Mouse (Mus musculus) left cerebral cortex, adult 11 months (tissue): ENCODE measurements at regions not wholly inside any gene's neighbourhood (a gene's known extent, or its start where the extent isn't known, plus 50 kb on each side); places are given as distances from the start of the nearest gene placed in this dataset.

ENCODE experiments used
- DNase-seq: peaks from one replicate; pipeline ENCODE4 v3.0.0; 2022; ENCODE audit warnings: low spot score

GRCm38 (mm10) chr5:106392213-106392612, 65.8 kb downstream of the Barhl2 start:
- DNase-seq: no peak

- no peak for DNase-seq
Measured at GRCm38 (mm10) chr5:106386621-106387020, 71.3 kb downstream of the Barhl2 start.

DNA sequence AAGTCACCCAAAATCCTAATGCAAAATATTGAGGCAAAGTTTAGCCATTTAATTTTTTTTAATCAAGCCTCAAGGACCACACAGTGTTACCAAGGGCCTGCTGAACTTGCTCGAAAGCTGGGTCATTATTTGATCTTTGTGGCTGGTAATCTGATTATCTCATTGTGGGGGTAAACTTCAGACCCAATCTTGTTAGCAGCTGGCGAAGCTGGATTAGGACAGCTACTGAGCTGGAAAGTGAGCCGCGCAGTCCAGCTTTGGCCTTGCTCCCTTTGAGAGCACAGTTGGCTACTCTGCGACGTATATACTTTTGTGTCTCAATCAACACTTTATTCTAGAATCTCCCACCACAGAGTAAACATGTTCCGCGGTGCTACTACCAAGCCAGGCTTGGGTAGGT, 72.1 kb downstream of the Barhl2 start:
- DNase-seq: no peak

GRCm38 (mm10) chr5:106385219-106385618, 72.7 kb downstream of the Barhl2 start:
- DNase-seq: no peak

DNA sequence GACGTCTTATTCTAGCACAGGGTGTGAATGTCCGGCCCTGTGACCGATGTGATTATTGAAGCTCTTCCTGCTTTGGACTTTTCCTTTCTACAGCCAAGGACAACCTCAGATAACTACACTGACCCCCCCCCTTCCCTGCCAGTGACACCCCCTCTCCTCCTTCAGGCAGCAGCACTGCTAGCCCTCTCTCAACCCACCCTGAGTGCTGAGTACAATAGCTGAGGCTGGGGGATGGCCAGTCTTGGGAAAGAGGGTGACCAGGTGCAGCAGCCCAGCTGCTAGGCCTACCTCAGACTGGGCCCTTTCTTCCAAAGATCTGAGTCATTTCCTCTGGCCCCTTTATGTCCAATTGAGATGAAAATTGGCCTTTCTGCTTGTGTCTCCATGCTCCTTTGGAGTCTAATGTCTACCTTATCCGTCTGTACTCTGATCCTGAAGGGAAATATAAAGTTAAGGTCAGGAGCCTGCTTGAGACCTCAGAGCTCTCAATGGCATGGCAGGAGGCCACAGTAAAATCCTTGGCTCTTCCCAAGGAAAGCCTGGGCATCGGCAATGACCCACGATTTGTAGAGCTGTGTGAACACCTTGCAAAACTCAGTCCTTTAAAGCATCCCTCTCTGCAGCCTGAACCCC, 73.7 kb downstream of the Barhl2 start:
- no peak for DNase-seq

DNA sequence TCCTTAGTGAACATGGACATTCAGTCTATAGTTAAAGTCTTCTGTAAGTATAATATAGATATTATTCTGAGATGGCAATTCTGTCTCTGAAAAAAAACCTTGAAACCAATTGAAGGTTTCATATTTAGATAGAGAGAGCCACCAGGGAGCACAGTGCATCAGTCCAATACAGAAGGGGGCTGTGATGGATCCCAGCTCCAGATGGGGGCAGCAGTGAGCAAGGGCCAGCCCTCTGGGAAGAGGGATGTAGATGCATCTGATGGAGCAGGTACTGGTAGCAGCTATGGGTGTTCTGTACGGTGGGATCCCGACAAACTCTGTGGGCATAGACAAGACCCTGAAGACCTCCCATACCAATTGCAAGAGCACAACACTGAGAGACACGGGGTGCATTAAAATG, 76.0 kb downstream of the Barhl2 start:
- DNase-seq: no peak

DNA sequence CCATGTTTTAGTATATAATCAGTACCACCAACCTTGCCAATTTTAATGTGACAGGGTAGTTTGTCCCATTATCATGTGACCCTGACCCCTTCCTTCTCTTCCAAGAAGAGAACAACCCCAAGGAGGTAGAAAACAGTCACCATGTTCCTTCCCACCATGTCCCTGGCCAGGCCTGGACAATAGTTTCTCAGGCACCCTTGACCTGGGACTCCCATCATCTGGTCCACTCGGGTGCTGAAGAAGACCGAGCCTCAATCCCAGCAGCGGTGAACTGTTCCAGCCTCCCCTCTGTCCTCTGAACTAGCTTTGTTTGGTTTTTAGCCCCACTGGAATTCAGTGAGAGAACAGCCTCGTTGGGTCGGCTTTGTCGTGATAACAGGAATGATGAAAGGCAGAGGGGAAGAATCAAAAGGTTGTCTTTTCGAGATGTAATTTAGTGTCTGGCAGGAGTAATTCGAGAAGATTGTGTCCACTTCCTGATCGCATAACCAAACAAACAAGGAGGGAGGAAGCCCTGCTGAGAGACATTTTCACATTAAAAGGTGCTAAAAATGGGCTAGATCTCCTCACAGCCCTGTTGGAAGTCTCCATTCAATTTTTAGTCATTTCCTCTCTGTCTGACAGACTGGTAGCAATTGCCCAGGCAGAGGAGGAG, 77.2 kb downstream of the Barhl2 start:
- DNase-seq: no peak

- no peak for DNase-seq
Measured at GRCm38 (mm10) chr5:106376781-106377525, 81.0 kb downstream of the Barhl2 start.

DNA sequence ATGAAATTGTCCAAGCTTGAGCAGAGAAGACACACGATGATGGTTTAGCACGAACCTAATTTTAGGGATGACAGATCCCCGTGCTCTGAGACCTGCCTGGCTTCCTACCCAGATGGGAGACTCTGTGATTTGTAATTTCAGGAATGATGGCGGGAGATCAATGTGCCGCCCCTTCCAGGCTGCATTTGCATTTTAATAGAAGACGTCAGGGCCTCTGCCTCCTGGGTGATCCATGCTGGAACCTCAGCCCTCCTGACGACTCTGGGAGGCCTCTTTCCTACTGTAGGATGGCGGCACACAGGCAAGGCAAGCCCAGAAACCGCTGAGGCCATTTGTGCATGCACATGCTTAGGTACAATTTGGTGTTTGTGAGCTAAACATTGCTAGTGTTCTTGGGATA, 90.1 kb downstream of the Barhl2 start:
- no peak for DNase-seq

DNA sequence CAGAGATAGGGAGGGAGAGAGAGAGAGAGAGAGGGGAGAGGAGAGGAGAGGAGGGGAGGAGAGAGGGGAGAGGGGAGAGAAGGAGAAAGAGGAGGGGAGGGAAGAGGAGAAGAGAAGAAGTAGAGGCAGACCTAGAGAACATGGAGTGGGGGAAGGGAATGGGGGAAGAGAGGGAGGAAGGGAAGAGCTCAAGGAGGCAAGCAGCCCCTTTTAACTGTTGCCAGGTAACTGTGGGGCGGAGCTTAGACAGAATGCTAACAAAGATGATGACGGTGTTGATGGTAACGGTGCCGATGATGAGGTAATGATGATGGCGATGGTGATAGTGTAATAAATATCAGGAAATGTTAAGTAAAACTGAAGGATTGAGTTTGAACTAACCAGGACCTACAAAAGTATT, 90.7 kb downstream of the Barhl2 start:
- DNase-seq: no peak

- no peak for DNase-seq
Measured at GRCm38 (mm10) chr5:106366006-106366405, 92.0 kb downstream of the Barhl2 start.

DNA sequence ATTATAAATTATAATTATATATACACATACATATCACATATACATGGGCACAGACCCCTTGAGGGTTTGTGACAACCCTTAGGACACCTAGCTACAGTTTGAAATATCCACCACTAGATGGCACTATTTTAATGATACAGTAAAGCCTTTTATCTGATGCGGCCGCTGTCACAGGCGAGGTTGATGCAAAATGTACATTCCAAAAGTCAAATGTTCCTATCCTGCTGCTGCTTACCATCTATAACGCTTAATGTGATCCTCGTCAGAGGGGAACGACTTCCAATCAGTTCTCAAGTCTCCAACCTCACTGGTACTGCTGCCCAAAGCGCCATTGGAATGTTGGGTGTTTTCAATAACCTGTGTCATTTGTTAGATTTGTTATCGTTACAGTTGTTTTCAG, 92.9 kb downstream of the Barhl2 start:
- DNase-seq: no peak

- no peak for DNase-seq
Measured at GRCm38 (mm10) chr5:106351348-106351747, 106.6 kb downstream of the Barhl2 start.

DNA sequence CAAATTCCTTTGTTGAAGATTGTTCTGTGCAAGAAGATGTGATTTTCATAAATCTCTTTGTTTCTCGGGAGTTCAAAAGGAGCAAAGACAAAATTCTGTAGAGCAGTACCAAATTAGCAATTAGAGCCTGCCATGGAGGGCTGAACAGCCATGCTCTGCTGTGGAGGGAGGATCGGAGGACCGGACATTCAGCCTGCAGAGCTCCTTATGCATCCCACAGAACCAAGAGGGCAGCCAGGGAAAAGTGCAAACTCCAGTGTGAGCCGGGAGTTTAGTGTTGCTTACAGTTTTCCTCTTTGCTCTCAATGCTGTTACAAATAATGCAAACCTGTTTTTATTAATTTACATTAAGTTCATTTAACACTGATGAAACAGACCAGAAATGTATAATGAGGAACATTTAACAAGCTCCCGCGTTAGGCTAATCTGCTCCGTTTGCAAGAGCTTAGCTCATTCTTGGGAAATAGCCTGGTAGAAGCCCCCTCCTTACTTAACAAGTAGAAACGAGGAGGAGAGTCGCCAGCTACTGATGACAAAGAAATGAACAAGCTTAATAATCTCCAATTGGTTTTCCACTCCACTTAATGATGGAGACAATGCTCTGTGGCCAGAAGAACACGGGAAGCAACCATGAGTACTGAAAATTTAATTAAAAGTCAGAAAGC, 108.0 kb downstream of the Barhl2 start:
- no peak for DNase-seq

GRCm38 (mm10) chr5:106344308-106344707, 113.7 kb downstream of the Barhl2 start:
- DNase-seq: no peak

DNA sequence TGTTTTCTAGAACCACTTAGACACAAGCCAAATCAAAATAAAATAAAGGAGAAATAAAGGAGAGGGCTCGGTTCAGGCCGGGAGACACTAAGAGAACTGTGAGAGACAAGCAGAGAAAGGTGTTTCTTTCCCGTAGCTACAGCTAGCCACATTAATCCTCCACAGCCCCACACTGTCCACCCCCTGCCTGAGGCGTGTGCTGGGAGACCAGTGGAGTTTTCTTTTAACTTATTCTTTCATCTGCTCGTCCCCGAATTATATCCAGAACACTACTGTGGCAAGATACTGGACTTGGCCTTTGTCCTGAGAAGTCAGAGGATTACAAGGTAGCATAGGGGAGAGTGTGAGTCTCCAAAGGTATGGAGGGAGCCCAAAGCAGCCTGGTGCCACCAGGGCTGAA, 114.4 kb downstream of the Barhl2 start:
- no peak for DNase-seq

DNA sequence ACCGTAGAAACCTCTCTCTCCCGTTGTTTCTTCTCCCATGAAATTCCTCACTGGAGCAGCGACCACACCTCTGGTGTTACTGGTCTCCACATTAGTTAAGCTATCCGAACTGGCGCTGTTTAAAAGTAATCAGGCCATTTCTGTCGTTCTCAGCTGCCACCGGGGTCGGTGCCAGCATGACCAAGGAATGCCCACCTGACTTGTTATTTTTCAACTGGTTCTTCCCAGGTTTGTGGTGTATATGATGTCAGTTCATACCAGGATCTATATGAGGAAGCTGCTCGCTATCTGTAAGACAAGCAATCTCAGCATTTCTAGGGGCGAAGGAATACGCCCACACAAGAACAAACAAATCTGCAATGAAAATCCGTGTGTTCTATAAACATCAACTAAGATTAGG, 116.6 kb downstream of the Barhl2 start:
- DNase-seq: no peak

DNA sequence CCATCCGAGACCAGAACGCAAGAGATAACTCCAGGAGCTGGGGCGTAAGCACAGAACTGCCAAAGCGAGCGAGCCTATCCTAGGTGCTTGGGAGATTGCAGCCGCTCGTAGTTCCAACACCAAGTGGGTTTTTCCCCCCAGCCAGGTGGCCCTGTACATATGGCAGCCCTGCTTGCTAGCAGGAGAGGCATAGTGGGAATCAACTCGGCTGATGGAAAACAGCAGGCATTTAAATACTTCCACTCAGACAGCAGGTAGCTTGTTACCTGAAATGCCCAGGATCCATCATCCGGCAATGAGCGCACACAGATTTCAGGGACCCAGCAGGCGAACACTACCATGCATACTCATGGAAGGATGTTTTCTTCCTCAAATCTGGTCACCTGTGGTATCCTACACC, 122.3 kb downstream of the Barhl2 start:
- DNase-seq: no peak

DNA sequence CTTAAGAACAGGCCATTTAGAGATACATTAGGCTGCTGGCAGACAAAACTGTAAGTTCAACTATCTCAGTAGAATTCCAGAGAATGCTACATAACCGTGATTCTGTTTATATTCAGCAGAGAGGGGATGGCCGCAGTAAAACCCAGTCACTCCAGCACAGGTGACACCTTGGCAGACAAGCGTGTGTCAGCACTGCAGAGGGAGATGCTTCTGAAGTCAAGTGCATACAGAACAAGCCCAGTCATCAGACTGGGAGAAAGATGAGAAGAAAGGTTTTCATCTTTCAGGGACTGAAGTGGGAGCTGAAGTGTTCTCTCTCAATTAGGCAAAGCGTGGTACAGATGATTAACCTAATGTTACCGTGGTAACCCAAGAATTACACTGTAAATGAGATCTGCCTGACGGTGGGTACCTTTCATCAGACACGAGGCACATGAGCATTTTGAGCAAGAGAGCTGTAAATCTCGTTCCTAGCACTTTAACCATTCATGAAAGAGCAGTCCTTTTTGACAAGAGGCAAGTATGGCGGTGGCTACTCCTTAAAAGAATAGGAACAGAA, 130.3 kb downstream of the Barhl2 start:
- DNase-seq: no peak

GRCm38 (mm10) chr5:106322574-106323215, 135.3 kb downstream of the Barhl2 start:
- DNase-seq: no peak

DNA sequence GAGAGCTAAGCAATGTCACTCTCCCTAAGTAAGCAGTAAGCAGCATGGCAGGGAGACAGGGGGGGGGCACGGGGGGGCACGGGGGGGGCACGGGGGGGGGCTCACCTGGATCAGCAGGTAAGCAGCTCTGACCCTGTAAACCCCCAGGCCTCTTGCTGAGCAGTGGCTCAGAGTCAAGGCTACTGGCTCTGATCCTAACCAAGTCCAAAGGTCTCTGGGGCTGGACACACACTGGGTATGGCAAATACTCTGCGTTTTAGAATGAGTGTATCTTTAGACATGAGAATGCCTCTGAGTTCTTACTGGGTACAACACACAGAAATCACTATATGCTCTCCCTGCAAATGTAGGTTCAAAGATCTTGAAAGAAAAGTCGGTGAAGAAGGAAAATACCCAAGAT, 136.5 kb downstream of the Barhl2 start:
- DNase-seq: no peak

GRCm38 (mm10) chr5:106321023-106321422, 136.9 kb downstream of the Barhl2 start:
- DNase-seq: no peak
